Mouse (Mus musculus) embryonic fibroblast, embryonic 13.5 days (primary cell): Measurements from ENCODE around the gene Ddx39.

Experiments used
- CTCF ChIP-seq: IDR thresholded peaks from 2 replicates; pipeline ENCODE4 v1.5.1; 2011; ENCODE audit warnings: mild to moderate bottlenecking, control low read depth, low read length, moderate library complexity, borderline replicate concordance; ENCODE audit not compliant: insufficient read depth
- POLR2A ChIP-seq: IDR thresholded peaks from 2 replicates; pipeline ENCODE4 v1.6.1; 2011; ENCODE audit warnings: low read depth, mild to moderate bottlenecking, control low read depth, low read length, moderate library complexity

GRCm38 (mm10) chr8:83764116-83764515 lies 49.1 kb downstream of the Ddx39 start:
- TF ChIP-seq CTCF (no peak), POLR2A (no peak)
